Mouse (Mus musculus) lung, adult 10 weeks (tissue): ENCODE results near the gene Galnt4. TPM values are rescaled to one million over a fixed set of nuclear protein-coding genes. Genes with fewer than 3 reads are reported as not detected.

Experiments used
- polyA plus RNA-seq: library from polyadenylated mRNA; stranded (reverse); fragments of 350-450 nt; fragmentation: Illumina TruSeq; extraction: RNeasy Lipid Tissue Mini Kit (QIAGEN cat#74804); gene quantifications from one replicate; pipeline ENCODE4 v1.2.3, GENCODE M21; 2014; ENCODE audit warnings: low read depth, low replicate concordance; ENCODE audit not compliant: insufficient read depth

The Galnt4 gene
- polyA plus RNA-seq: 8.2 TPM

DNA sequence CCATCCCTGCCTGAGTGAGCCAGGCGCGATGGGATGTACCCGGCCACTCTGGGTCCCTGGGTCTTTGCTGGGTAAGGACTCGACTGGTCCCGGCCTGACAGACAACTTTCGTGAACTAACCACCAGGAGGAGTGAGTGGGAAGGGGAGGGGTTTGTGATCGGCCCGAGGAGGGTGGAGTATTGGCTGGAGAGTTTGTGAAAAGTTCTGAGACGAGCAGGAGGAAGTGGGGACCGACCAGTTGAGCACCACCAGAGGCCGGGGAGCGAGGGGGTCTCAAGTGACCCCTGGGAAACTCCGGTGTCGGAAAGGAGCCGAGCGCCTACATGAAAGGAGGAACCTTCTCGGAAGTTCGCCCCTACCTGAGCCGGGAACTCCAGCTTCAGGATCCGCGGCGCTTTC is at the start of gene Galnt4:
Gene Galnt4 (plus strand): TSS at position 196 of the 400 bp plus-strand sequence.

DNA sequence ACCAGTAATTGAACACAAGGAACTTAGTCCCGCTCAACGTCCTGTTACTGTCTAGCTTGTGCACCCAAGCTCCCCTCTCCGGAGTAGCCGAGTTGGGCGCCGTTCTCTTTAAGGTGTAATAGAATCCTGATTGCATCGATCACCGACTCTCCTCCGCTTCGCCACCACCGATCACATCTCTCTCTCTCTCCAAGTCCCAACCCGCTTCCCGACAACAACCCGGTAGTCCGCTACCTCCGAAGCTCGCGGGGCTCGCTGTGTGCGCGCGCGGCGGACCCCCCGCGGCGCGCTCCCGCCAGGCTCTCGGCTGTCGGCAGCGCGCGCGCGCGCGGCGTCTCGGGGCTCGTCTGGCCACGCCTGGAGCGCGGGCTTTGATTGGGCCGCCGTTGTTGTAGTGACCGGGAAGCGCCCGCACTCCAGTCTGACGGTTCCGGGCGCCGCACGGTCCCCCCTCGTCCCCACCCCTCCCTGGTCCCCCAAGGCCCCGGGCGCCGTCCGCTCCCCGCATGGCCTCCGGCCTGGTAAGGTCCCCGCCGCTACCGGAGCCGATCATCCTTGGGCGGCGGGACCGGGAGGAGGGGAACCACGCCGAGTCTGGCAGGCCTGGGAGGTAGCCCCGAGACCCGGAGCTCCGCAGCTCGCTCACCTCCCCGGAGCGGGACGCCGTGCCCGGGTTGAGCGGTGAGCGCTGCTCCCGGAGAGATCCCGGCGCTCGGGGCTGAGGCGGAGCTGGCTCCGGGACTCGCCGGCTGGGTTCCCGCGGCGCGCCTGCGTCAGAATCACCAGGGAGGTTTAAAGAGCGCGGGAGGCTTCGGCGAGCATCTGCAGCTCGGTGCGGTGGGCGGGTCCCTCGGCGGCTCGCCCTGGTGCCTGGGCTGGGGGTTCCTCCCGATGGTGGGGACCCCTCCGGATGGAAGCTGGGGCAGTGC is 992 bp upstream of the Galnt4 start, which contains the start of gene Poc1b:
Gene Poc1b (plus strand): TSS at position 334 of the 929 bp plus-strand sequence.

DNA sequence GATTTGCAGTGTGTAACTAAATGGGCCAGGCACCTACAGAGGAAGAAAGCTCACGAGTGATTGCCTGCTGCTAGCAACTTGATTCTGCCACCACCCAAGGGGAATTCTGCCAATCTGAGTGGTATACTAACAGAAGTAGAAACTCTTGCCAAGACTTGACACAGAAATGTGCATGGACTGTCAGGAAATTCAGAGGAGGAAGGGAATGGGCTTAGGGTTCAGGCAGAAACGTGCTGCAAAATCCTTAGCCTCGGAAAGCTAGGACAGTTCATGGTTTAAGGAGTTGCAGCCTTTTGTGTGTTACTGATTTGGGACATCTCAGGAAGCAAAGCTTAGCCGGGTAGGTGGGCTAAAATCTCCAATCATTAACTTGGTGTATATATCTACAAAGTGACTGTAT is 18.3 kb downstream of the Galnt4 start, which contains the start of gene Phxr2:
Gene Phxr2 (minus strand): TSS at position 101 of the 400 bp plus-strand sequence.

Other genes with a start within 250 kb of the Galnt4 start
- 24.1 TPM for gene Atp2b1, start 193.8 kb upstream of the Galnt4 start, polyA plus RNA-seq
- 6.2 TPM for gene Poc1b, start 1.1 kb upstream of the Galnt4 start, polyA plus RNA-seq
- not detected for gene Phxr2, start 18.2 kb downstream of the Galnt4 start, polyA plus RNA-seq
- gene Dusp6, start 155.1 kb downstream of the Galnt4 start, polyA plus RNA-seq: 65.4 TPM